Mouse (Mus musculus) lung, postnatal 14 days (tissue): Measurements from ENCODE around the gene Plekhg6.

Experiments
- DNase-seq: peaks from one replicate; pipeline ENCODE4 v3.0.0; 2021

The Plekhg6 gene

GRCm38 (mm10) chr6:125385066-125385974 is 4.7 kb upstream of the Plekhg6 start:
- DNase-seq, result peak; percentile 46

GRCm38 (mm10) chr6:125382024-125382423 is 1.4 kb upstream of the Plekhg6 start:
- DNase-seq, result no peak

GRCm38 (mm10) chr6:125379781-125380180 is 812 bp downstream of the Plekhg6 start:
- DNase-seq, result no peak

GRCm38 (mm10) chr6:125378621-125379020 is 2.0 kb downstream of the Plekhg6 start:
- DNase-seq, result no peak

GRCm38 (mm10) chr6:125377582-125378451 is 2.8 kb downstream of the Plekhg6 start:
- DNase-seq, result peak; percentile 82

GRCm38 (mm10) chr6:125377042-125377441 is 3.6 kb downstream of the Plekhg6 start:
- DNase-seq, result no peak

GRCm38 (mm10) chr6:125367758-125368371 is 12.7 kb downstream of the Plekhg6 start:
- DNase-seq, result no peak

GRCm38 (mm10) chr6:125366133-125366532 is 14.5 kb downstream of the Plekhg6 start:
- DNase-seq, result no peak

GRCm38 (mm10) chr6:125365522-125365921 is 15.1 kb downstream of the Plekhg6 start:
- DNase-seq, result no peak

- DNase-seq, result no peak
Observed at GRCm38 (mm10) chr6:125364448-125364847, 16.1 kb downstream of the Plekhg6 start.

GRCm38 (mm10) chr6:125363451-125364242 is 16.9 kb downstream of the Plekhg6 start:
- DNase-seq, result no peak

- no peak for DNase-seq
Observed at GRCm38 (mm10) chr6:125363021-125363420, 17.6 kb downstream of the Plekhg6 start.

GRCm38 (mm10) chr6:125361467-125362291 is 18.9 kb downstream of the Plekhg6 start:
- peak; percentile 60 for DNase-seq

- no peak for DNase-seq
Observed at GRCm38 (mm10) chr6:125360846-125361245, 19.7 kb downstream of the Plekhg6 start.

GRCm38 (mm10) chr6:125359999-125360398 is 20.6 kb downstream of the Plekhg6 start:
- no peak for DNase-seq

- DNase-seq, result no peak
Observed at GRCm38 (mm10) chr6:125357334-125357733, 23.3 kb downstream of the Plekhg6 start.

GRCm38 (mm10) chr6:125356264-125356663 is 24.3 kb downstream of the Plekhg6 start:
- no peak for DNase-seq

- DNase-seq, result no peak
Observed at GRCm38 (mm10) chr6:125355197-125355741, 25.3 kb downstream of the Plekhg6 start.

- peak; percentile 69 for DNase-seq
Observed at GRCm38 (mm10) chr6:125354352-125355151, 26.0 kb downstream of the Plekhg6 start.

- no peak for DNase-seq
Observed at GRCm38 (mm10) chr6:125353655-125354054, 26.9 kb downstream of the Plekhg6 start.
